19 mouse cellular contexts compared by ENCODE assay signal in genomic region chr12:79046171-79046570, GRCm38 (mm10).
"Had no signal": no experiment of that assay in that cellular context is flagged by ENCODE, and none has a peak within 500 bp of the region (broad histone marks: within the 10 kb centered on the region; RNA-seq: fewer than 3 reads in every experiment).

No protein-coding gene starts in this region.

- H3K27me3 ChIP-seq: kidney, embryonic 15.5 days; limb, embryonic 13.5 days; liver, embryonic 13.5 days; midbrain, embryonic 13.5 days; neural tube, embryonic 13.5 days had no signal

- H3K4me1 ChIP-seq: kidney, embryonic 15.5 days; midbrain, embryonic 10.5 days; midbrain, embryonic 13.5 days; neural tube, embryonic 13.5 days had no signal

- H3K9ac ChIP-seq: kidney, embryonic 15.5 days; limb, embryonic 13.5 days; liver, embryonic 13.5 days; midbrain, embryonic 13.5 days; neural tube, embryonic 13.5 days had no signal

- H3K36me3 ChIP-seq: liver, embryonic 13.5 days had no signal

- H3K4me3 ChIP-seq: kidney, embryonic 15.5 days; limb, embryonic 13.5 days; liver, embryonic 13.5 days; megakaryocyte, embryonic 14.5 days; midbrain, embryonic 10.5 days; midbrain, embryonic 13.5 days; myocyte; neural tube, embryonic 13.5 days had no signal

- H3K27ac ChIP-seq: kidney, embryonic 15.5 days; limb, embryonic 13.5 days; liver, embryonic 13.5 days; midbrain, embryonic 10.5 days; midbrain, embryonic 13.5 days; neural tube, embryonic 13.5 days had no signal

- H3K4me2 ChIP-seq: kidney, embryonic 15.5 days; limb, embryonic 13.5 days; liver, embryonic 13.5 days; midbrain, embryonic 13.5 days; neural tube, embryonic 13.5 days had no signal

- H3K9me3 ChIP-seq: kidney, embryonic 15.5 days; limb, embryonic 13.5 days; liver, embryonic 13.5 days; midbrain, embryonic 10.5 days; midbrain, embryonic 13.5 days; neural tube, embryonic 13.5 days had no signal

- DNase-seq: kidney, adult 8-10 months; kidney, postnatal 14 days; kidney, postnatal 4 days; left cerebral cortex, postnatal 4 days; liver, embryonic 13.5 days; lung, adult 2 months; lung, postnatal 36 days; retina, postnatal 1 day; thymus, postnatal 36 days had no signal

- ATAC-seq: intestine, postnatal 0 days; lung, postnatal 0 days; midbrain, embryonic 13.5 days; midbrain, embryonic 16.5 days had no signal
